Mouse (Mus musculus): ENCODE results near the gene Mtor.

Gene Mtor

GRCm38 (mm10) chr4:148596731-148597130, 148.3 kb downstream of the Mtor start:
- DNase-seq (ENCODE audit: low spot score), result no peak

GRCm38 (mm10) chr4:148598826-148599225, 150.4 kb downstream of the Mtor start:
- no peak for DNase-seq (ENCODE audit: low spot score)

GRCm38 (mm10) chr4:148600316-148600715, 151.9 kb downstream of the Mtor start:
- DNase-seq (ENCODE audit: low spot score), result no peak

- no peak for DNase-seq (ENCODE audit: low spot score)
These were observed 153.5 kb downstream of the Mtor start for GRCm38 (mm10) chr4:148601871-148602270.

GRCm38 (mm10) chr4:148602357-148603120, 154.1 kb downstream of the Mtor start, which contains the start of gene Masp2:
Gene Masp2 (plus strand): TSS chr4:148602554.
- DNase-seq (ENCODE audit: low spot score), result no peak

- DNase-seq (ENCODE audit: low spot score), result no peak
These were observed 155.1 kb downstream of the Mtor start for GRCm38 (mm10) chr4:148603376-148604139.

- DNase-seq (ENCODE audit: low spot score), result no peak
These were observed 155.7 kb downstream of the Mtor start for GRCm38 (mm10) chr4:148604141-148604540.

- DNase-seq (ENCODE audit: low spot score), result peak; percentile 77
These were observed 156.2 kb downstream of the Mtor start for GRCm38 (mm10) chr4:148604541-148605165.

All from testis, postnatal 10 days (tissue).